Mouse (Mus musculus): Measurements from ENCODE around the gene Ezh1. TPM values are rescaled to one million over a fixed set of nuclear protein-coding genes. Genes with fewer than 3 reads are reported as not detected.

The Ezh1 gene
- polyA plus RNA-seq, 1 experiment from 2014 or later: 9.8 TPM

GRCm38 (mm10) chr11:101259948-101260825 lies 33.9 kb upstream of the Ezh1 start, which contains the start of gene Wnk4:
Gene Wnk4, plus strand, starts transcription at chr11:101260567.
- peak within 1 kb of the TSS; percentile 74 for H3K4me3 ChIP-seq (replicated peaks)
- peaks cover 82% of the 10 kb centered on the region for H3K4me1 ChIP-seq (replicated peaks)
- peak within 1 kb of the TSS; percentile 96 for H3K27ac ChIP-seq (replicated peaks)
- peaks cover 45% of the 10 kb centered on the region for H3K27me3 ChIP-seq
- ATAC-seq (ENCODE audit: insufficient read depth): peak; percentile 93
- 0% methylated on average over 43 of the region's 43 CpGs for WGBS (ENCODE audit: insufficient replicate concordance)
- H3K9ac ChIP-seq: peak within 1 kb of the TSS; percentile 86
- H3K4me2 ChIP-seq: peak within 1 kb of the TSS; percentile 97
- no peaks in the 10 kb centered on the region for H3K9me3 ChIP-seq (replicated peaks)
- peaks cover 24% of the 10 kb centered on the region for H3K36me3 ChIP-seq (replicated peaks)

GRCm38 (mm10) chr11:101259261-101259712 lies 33.0 kb upstream of the Ezh1 start:
- Histone ChIP-seq H3K4me1 (replicated peaks) (peaks cover 82% of the 10 kb centered on the region), H3K4me3 (replicated peaks) (peak overlapping the region; percentile 74), H3K9ac (peak overlapping the region; percentile 86), H3K36me3 (replicated peaks) (peaks cover 24% of the 10 kb centered on the region), H3K9me3 (replicated peaks) (no peaks in the 10 kb centered on the region), H3K27ac (replicated peaks) (peak overlapping the region; percentile 96), H3K4me2 (peak overlapping the region; percentile 97), H3K27me3 (peaks cover 37% of the 10 kb centered on the region)
- ATAC-seq (ENCODE audit: insufficient read depth): no peak
- 21% methylated on average over 6 of the region's 6 CpGs for WGBS (ENCODE audit: insufficient replicate concordance)

- H3K9ac ChIP-seq: no peak overlapping the region
- H3K36me3 ChIP-seq (replicated peaks): peaks cover 24% of the 10 kb centered on the region
- no peak for ATAC-seq (ENCODE audit: insufficient read depth)
- peaks cover 74% of the 10 kb centered on the region for H3K4me1 ChIP-seq (replicated peaks)
- WGBS (ENCODE audit: insufficient replicate concordance): 78% methylated on average over 13 of the region's 13 CpGs
- no peak overlapping the region for H3K4me3 ChIP-seq (replicated peaks)
- no peak overlapping the region for H3K4me2 ChIP-seq
- H3K27ac ChIP-seq (replicated peaks): peak overlapping the region; percentile 19; the same call in 1 of the 2 replicates
- peaks cover 9% of the 10 kb centered on the region for H3K27me3 ChIP-seq
- H3K9me3 ChIP-seq (replicated peaks): no peaks in the 10 kb centered on the region
Measured at GRCm38 (mm10) chr11:101255826-101256775, 29.8 kb upstream of the Ezh1 start.

GRCm38 (mm10) chr11:101253613-101254389 lies 27.5 kb upstream of the Ezh1 start, which contains the start of gene Vps25:
Gene Vps25, plus strand, starts transcription at chr11:101253707.
- Histone ChIP-seq H3K9me3 (replicated peaks) (no peaks in the 10 kb centered on the region), H3K9ac (peak within 1 kb of the TSS; percentile 92), H3K4me3 (replicated peaks) (peak within 1 kb of the TSS; percentile 88), H3K4me2 (peak within 1 kb of the TSS; percentile 84), H3K27ac (replicated peaks) (peak within 1 kb of the TSS; percentile 90), H3K36me3 (replicated peaks) (peaks cover 24% of the 10 kb centered on the region), H3K27me3 (peaks cover 9% of the 10 kb centered on the region; the same call in 1 of the 2 replicates), H3K4me1 (replicated peaks) (peaks cover 56% of the 10 kb centered on the region)
- under 1% methylated on average over 40 of the region's 40 CpGs for WGBS (ENCODE audit: insufficient replicate concordance)
- ATAC-seq (ENCODE audit: insufficient read depth): peak; percentile 82

- H3K27ac ChIP-seq (replicated peaks): peak overlapping the region; percentile 90
- H3K4me3 ChIP-seq (replicated peaks): peak overlapping the region; percentile 88
- WGBS (ENCODE audit: insufficient replicate concordance): 9% methylated on average over 7 of the region's 7 CpGs
- H3K27me3 ChIP-seq: peaks cover 16% of the 10 kb centered on the region
- peaks cover 54% of the 10 kb centered on the region for H3K4me1 ChIP-seq (replicated peaks)
- peak overlapping the region; percentile 84 for H3K4me2 ChIP-seq
- ATAC-seq (ENCODE audit: insufficient read depth): 0 out of 2 replicates have a peak, but pooled peaks have one; percentile 16
- H3K9ac ChIP-seq: peak overlapping the region; percentile 92
- H3K36me3 ChIP-seq (replicated peaks): peaks cover 17% of the 10 kb centered on the region
- H3K9me3 ChIP-seq (replicated peaks): no peaks in the 10 kb centered on the region
Measured at GRCm38 (mm10) chr11:101252941-101253340, 26.7 kb upstream of the Ezh1 start.

GRCm38 (mm10) chr11:101251031-101251430 lies 24.8 kb upstream of the Ezh1 start:
- no peak for ATAC-seq (ENCODE audit: insufficient read depth)
- H3K4me1 ChIP-seq (replicated peaks): peaks cover 48% of the 10 kb centered on the region

GRCm38 (mm10) chr11:101248258-101248994 lies 22.2 kb upstream of the Ezh1 start:
- no peak overlapping the region for H3K9ac ChIP-seq
- WGBS (ENCODE audit: insufficient replicate concordance): 26% methylated on average over 14 of the region's 14 CpGs
- peaks cover 44% of the 10 kb centered on the region for H3K4me1 ChIP-seq (replicated peaks)
- no peaks in the 10 kb centered on the region for H3K36me3 ChIP-seq (replicated peaks)
- ATAC-seq (ENCODE audit: insufficient read depth): no peak
- no peaks in the 10 kb centered on the region for H3K9me3 ChIP-seq (replicated peaks)
- peaks cover 61% of the 10 kb centered on the region for H3K27me3 ChIP-seq
- H3K4me2 ChIP-seq: no peak overlapping the region
- no peak overlapping the region for H3K27ac ChIP-seq (replicated peaks)
- no peak overlapping the region for H3K4me3 ChIP-seq (replicated peaks)

More at GRCm38 (mm10) chr11:101251031-101251430, 24.8 kb upstream of the Ezh1 start:
- H3K9me3 ChIP-seq (replicated peaks): no peaks in the 10 kb centered on the region
- H3K36me3 ChIP-seq (replicated peaks): peaks cover 4% of the 10 kb centered on the region
- WGBS (ENCODE audit: insufficient replicate concordance): 65% methylated on average over 2 of the region's 2 CpGs
- H3K9ac ChIP-seq: no peak overlapping the region
- no peak overlapping the region for H3K4me2 ChIP-seq
- peaks cover 35% of the 10 kb centered on the region for H3K27me3 ChIP-seq
- no peak overlapping the region for H3K27ac ChIP-seq (replicated peaks)
- H3K4me3 ChIP-seq (replicated peaks): no peak overlapping the region

- H3K9ac ChIP-seq: no peak overlapping the region
- WGBS (ENCODE audit: insufficient replicate concordance): 69% methylated on average over 6 of the region's 6 CpGs
- H3K4me3 ChIP-seq (replicated peaks): no peak overlapping the region
- H3K36me3 ChIP-seq (replicated peaks): no peaks in the 10 kb centered on the region
- no peaks in the 10 kb centered on the region for H3K9me3 ChIP-seq (replicated peaks)
- ATAC-seq (ENCODE audit: insufficient read depth): no peak
- peaks cover 37% of the 10 kb centered on the region for H3K4me1 ChIP-seq (replicated peaks)
- H3K4me2 ChIP-seq: peak overlapping the region; percentile 74; the same call in 1 of the 2 replicates
- H3K27ac ChIP-seq (replicated peaks): no peak overlapping the region
- H3K27me3 ChIP-seq: peaks cover 70% of the 10 kb centered on the region
Measured at GRCm38 (mm10) chr11:101247521-101248030, 21.3 kb upstream of the Ezh1 start.

- peak overlapping the region; percentile 32; the same call in 1 of the 2 replicates for H3K9ac ChIP-seq
- H3K27me3 ChIP-seq: peaks cover 79% of the 10 kb centered on the region
- H3K4me1 ChIP-seq (replicated peaks): peaks cover 32% of the 10 kb centered on the region
- no peak overlapping the region for H3K27ac ChIP-seq (replicated peaks)
- H3K4me2 ChIP-seq: peak overlapping the region; percentile 74
- WGBS (ENCODE audit: insufficient replicate concordance): 13% methylated on average over 7 of the region's 7 CpGs
- ATAC-seq (ENCODE audit: insufficient read depth): 0 out of 2 replicates have a peak, but pooled peaks have one; percentile 16
- peak overlapping the region; percentile 51 for H3K4me3 ChIP-seq (replicated peaks)
- H3K36me3 ChIP-seq (replicated peaks): no peaks in the 10 kb centered on the region
- no peaks in the 10 kb centered on the region for H3K9me3 ChIP-seq (replicated peaks)
Measured at GRCm38 (mm10) chr11:101246702-101247012, 20.4 kb upstream of the Ezh1 start.
